Mouse (Mus musculus): ENCODE results near the gene Gm20517.

GRCm38 (mm10) chr17:47699055-47699454, 87.7 kb downstream of the Gm20517 start:
- TF ChIP-seq CTCF (IDR thresholded peaks at IDR 0.05; ENCODE audit: low read depth) (no peak), EP300 (IDR thresholded peaks at IDR 0.05; ENCODE audit: low read depth) (no peak)

All from liver, embryonic 14.5 days (tissue).